Mouse (Mus musculus) MEL (cell line): ENCODE data around the gene Gbx2.
A peak's percentile ranks its signal among the peaks of the same experiment; 100 is the strongest.

Experiments used
- CTCF ChIP-seq, 3 experiments: IDR thresholded peaks in 2 of 3; conservative IDR thresholded peaks in 1 of 3; 2 replicates each; pipeline ENCODE4 v1.5.1; 2011 to 2012; ENCODE audit warnings: low read length in 3 of 3, low read depth in 2 of 3, mild to moderate bottlenecking in 2 of 3, improper control_type of control experiment in 1 of 3, inconsistent platforms in 1 of 3, mixed read lengths in 1 of 3, moderate library complexity in 1 of 3; ENCODE audit not compliant: control insufficient read depth in 1 of 3, insufficient read depth in 1 of 3, poor library complexity in 1 of 3, severe bottlenecking in 1 of 3
- RCOR1 ChIP-seq: IDR thresholded peaks from 2 replicates; pipeline ENCODE4 v1.6.1; 2012; ENCODE audit warnings: low read depth, mild to moderate bottlenecking, inconsistent platforms, low read length, improper control_type of control experiment
- USF1 ChIP-seq: IDR thresholded peaks from 2 replicates; pipeline ENCODE4 v1.6.1; 2014; ENCODE audit warnings: low read depth, mild to moderate bottlenecking, inconsistent platforms, low read length, improper control_type of control experiment, moderate library complexity

- peak in 2 of 3 experiments; percentile 5 to 49; a peak in 4 of 6 replicates for TF ChIP-seq CTCF (IDR thresholded peaks at IDR 0.05 in 2 of 3, conservative IDR thresholded peaks at IDR 0.05 in 1 of 3; ENCODE audit: control insufficient read depth in 1 of 3, insufficient read depth in 1 of 3, low read depth in 2 of 3, low read length in 3 of 3, poor library complexity in 1 of 3, severe bottlenecking in 1 of 3)
- no peak for TF ChIP-seq USF1
- no peak for TF ChIP-seq RCOR1
Observed at GRCm38 (mm10) chr1:89943202-89943601, 12.2 kb upstream of the Gbx2 start.
